Mouse (Mus musculus) neural tube, embryonic 14.5 days (tissue): ENCODE data around the gene Obscn. TPM values are rescaled to one million over a fixed set of nuclear protein-coding genes. Genes with fewer than 3 reads are reported as not detected.
"Not testable (repeated sequence)": the region's sequence is repeated elsewhere in the genome, so short reads cannot be mapped to it uniquely, and the experiment has no call there.

Experiments
- ATAC-seq: fragments of 200-750 bp; cut with Nextera tagmentation; 2 replicates; pipeline ENCODE4 v1.8.0; 2017; ENCODE audit warnings: low read depth, mild to moderate bottlenecking, moderate TSS enrichment, moderate library complexity
- H3K27ac ChIP-seq: fragments of 300-500 bp; sonication (generic); 2 replicates; pipeline ENCODE4 v1.5.1; 2014; ENCODE audit warnings: low read depth, mild to moderate bottlenecking, control low read depth, low read length, moderate library complexity, mixed read lengths
- H3K27me3 ChIP-seq: fragments of 300-500 bp; sonication (generic); 2 replicates; pipeline ENCODE4 v1.6.1; 2014; ENCODE audit warnings: low read length; ENCODE audit not compliant: control insufficient read depth, insufficient read depth
- H3K36me3 ChIP-seq: fragments of 300-500 bp; sonication (generic); 2 replicates; pipeline ENCODE4 v1.6.1; 2014; ENCODE audit warnings: low read length, mixed read lengths; ENCODE audit not compliant: control insufficient read depth, insufficient read depth
- H3K4me1 ChIP-seq: fragments of 300-500 bp; sonication (generic); 2 replicates; pipeline ENCODE4 v1.6.1; 2014; ENCODE audit warnings: low read length; ENCODE audit not compliant: control insufficient read depth, insufficient read depth
- H3K4me2 ChIP-seq: fragments of 300-500 bp; sonication (generic); 2 replicates; pipeline ENCODE4 v1.6.1; 2014; ENCODE audit warnings: mild to moderate bottlenecking, low read depth, low read length, control low read depth
- H3K4me3 ChIP-seq: fragments of 300-500 bp; sonication (generic); 2 replicates; pipeline ENCODE4 v1.5.1; 2014; ENCODE audit warnings: low read depth, low read length, control low read depth, mixed read lengths
- H3K9ac ChIP-seq: fragments of 300-500 bp; sonication (generic); replicated peaks from 2 replicates; pipeline ENCODE4 v1.6.1; 2014; ENCODE audit warnings: low read depth, mild to moderate bottlenecking, control low read depth, low read length, mixed read lengths
- H3K9me3 ChIP-seq: fragments of 300-500 bp; sonication (generic); 2 replicates; pipeline ENCODE4 v1.6.1; 2016; ENCODE audit warnings: low read length; ENCODE audit not compliant: control insufficient read depth
- WGBS: fragments of 180-500 bp; shearing (Covaris S2); extraction: QIAGEN DNeasy Blood & Tissue Kit; methylation state at CpG from one replicate; pipeline ENCODE4 v1.1.7; 2014; 5-methylcytosine and 5-hydroxymethylcytosine counted together
- polyA plus RNA-seq: library from polyadenylated mRNA; unstranded; fragments of >200 nt; fragmentation: Nextera tagmentation; extraction: Ambion mirVana; gene quantifications from 2 replicates; pipeline ENCODE4 v1.2.1, GENCODE M21; 2014

Gene Obscn
- polyA plus RNA-seq, 1 experiment from 2014 or later: 0.74 TPM

DNA sequence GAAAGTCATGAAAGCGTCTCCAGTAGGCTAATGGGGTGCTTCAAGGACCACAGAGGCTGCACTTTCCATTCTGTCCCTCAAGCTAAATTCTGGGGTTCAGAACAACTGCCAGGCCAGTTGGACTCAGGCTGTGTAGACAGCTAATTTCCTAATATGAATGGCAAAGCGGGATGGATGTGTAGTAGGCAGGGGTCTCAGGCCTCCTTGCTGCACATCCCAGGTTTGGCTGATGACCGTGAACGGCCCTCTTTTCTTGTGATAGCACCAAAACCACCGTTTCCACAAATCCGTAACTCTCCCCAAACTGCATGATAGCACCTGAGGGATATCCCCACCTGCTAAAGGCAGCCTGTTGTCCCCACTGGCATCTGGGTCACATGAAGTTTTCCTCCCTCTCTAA is 177.7 kb downstream of the Obscn start:
- no peak for ATAC-seq
- Histone ChIP-seq H3K4me3 (no peak overlapping the region), H3K9me3 (no peaks in the 10 kb centered on the region), H3K9ac (no peak overlapping the region), H3K4me2 (peak overlapping the region; percentile 14; the same call in 1 of the 2 replicates), H3K4me1 (peaks cover 22% of the 10 kb centered on the region), H3K27ac (no peak overlapping the region), H3K27me3 (no peaks in the 10 kb centered on the region), H3K36me3 (no peaks in the 10 kb centered on the region)
- 80% methylated on average over 6 of the region's 6 CpGs for WGBS

DNA sequence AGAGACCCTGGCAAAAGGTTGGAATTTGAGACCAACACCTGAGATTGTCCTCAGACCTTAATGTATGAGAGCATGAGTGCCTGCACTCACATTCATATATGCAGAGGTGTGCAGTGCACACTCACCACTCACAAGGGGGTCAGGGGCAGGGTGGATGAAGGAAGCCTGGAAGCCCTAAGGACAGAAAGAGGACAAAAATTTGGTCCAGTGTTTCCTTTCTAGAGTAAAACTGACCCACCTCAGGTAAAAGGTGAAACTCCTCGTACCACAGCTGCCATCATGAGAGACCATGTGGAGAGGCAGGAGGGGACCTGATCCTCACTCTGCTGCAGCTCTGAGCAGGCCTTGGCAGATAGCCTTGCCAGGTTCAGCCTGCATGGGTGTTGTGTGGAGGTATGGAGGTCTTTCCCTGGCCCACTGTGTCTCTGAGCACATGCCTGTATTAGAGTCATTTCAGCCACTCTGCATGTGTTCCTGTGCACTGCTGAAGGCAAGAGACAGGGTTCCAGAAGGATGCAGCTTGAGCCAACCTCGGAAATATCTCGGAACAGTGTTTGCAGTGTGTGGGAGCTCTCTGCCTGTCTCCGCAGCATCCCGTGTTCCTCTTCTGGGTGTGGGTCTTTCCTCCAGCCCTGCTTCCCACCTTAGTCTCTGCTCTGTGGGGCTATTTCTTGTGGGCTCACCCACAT is 178.8 kb downstream of the Obscn start:
- ATAC-seq: no peak
- Histone ChIP-seq H3K9ac (peak overlapping the region; percentile 91; the same call in 1 of the 2 replicates), H3K27me3 (no peaks in the 10 kb centered on the region), H3K4me3 (peak overlapping the region; percentile 83), H3K4me2 (peak overlapping the region; percentile 73), H3K4me1 (peaks cover 27% of the 10 kb centered on the region), H3K36me3 (no peaks in the 10 kb centered on the region), H3K9me3 (no peaks in the 10 kb centered on the region), H3K27ac (no peak overlapping the region)
- 81% methylated on average over 5 of the region's 5 CpGs for WGBS

DNA sequence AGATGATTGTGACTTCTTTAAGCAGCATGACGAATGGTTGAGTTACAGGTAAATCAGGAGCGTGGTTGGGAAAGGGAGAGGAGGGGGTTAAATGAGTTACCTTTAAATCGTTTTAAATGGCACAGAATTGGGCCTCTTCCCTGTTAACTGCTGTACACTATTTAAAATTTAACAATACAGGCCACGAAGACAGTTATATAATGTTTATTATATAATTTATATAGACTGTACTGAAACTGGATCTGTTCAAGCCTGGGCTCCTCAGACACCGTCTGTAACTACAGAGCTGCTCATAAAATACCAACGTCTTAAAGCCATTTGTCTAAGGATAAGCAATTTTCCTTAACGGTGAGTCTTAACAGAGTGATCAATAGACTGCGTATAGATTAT is 180.3 kb downstream of the Obscn start:
- WGBS: 20% methylated on average over 8 of the region's 8 CpGs
- Histone ChIP-seq H3K9ac (peak overlapping the region; percentile 91), H3K27me3 (no peaks in the 10 kb centered on the region), H3K9me3 (no peaks in the 10 kb centered on the region), H3K27ac (peak overlapping the region; percentile 100), H3K4me1 (peaks cover 38% of the 10 kb centered on the region), H3K36me3 (no peaks in the 10 kb centered on the region), H3K4me3 (peak overlapping the region; percentile 83), H3K4me2 (peak overlapping the region; percentile 73)
- no peak for ATAC-seq

DNA sequence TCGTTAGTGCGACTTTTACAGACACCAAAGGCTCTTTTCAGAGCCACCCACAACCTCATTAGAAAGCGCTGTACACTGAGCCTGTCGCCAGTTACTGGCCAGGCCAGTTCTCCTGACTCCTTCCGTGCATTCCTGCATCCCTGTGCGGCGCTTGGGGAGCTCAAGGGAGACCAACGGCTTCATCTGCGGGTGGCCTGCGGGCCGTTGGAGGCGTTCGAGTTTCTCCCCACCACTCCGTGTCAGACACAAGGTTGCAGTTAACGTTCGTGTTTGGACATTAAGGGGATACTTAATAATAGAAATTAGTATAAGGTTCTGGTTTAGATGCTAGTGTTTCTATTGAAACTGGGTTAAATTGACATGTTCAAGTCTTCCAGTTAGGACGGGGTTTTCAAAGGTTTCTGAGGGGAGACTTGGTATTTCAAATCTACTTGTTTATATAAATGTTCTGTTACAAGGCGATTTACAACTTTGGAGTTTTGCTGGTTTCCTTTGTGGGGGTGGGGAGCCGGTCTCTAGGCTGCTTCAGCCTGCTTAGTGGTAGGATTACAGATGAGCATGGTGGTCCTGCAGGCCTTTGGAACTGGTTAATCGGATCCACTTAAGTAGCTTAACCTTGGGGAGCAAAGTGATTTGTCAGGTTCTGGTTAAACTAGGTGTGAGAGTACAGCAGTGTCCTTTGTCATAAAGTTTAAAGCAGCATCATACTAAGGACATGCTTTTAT is 180.9 kb downstream of the Obscn start:
- no peaks in the 10 kb centered on the region for H3K9me3 ChIP-seq
- H3K4me2 ChIP-seq: peak overlapping the region; percentile 73
- H3K9ac ChIP-seq: peak overlapping the region; percentile 91
- peak overlapping the region; percentile 100 for H3K27ac ChIP-seq
- H3K27me3 ChIP-seq: no peaks in the 10 kb centered on the region
- WGBS: under 1% methylated on average over 20 of the region's 20 CpGs
- H3K4me3 ChIP-seq: peak overlapping the region; percentile 83
- H3K36me3 ChIP-seq: no peaks in the 10 kb centered on the region
- H3K4me1 ChIP-seq: peaks cover 40% of the 10 kb centered on the region
- no peak for ATAC-seq

DNA sequence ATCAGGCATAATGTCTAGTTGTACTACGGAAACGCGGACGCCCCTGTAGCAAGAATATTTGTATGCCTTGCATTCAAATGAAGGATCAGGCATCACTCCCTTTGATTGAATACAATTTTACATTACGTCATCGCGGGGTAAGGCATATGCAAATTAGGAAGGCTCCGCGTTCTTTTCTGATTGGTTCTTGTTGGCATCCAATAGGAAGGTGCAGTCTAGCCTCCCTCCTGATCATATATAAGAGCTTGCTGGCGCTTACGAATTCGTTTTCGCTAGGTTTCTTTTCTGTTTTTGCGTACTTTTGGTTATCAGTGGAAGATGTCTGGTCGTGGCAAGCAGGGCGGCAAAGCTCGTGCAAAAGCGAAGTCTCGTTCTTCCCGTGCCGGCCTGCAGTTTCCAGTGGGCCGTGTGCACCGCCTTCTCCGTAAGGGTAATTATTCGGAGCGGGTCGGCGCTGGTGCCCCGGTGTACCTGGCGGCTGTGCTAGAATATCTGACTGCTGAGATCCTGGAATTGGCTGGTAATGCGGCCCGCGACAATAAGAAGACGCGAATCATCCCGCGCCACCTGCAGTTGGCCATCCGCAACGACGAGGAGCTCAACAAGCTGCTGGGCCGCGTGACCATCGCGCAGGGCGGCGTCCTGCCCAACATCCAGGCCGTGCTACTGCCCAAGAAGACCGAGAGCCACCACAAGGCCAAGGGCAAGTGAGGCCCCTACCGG is 181.6 kb downstream of the Obscn start, which contains the start of the genes Hist3h2a and Trim17:
TSS of gene Hist3h2a (plus strand) at position 266 of the 723 bp plus-strand sequence.
TSS of gene Trim17 (plus strand) at position 266 of the 723 bp plus-strand sequence.
- Histone ChIP-seq H3K36me3 (no peaks in the 10 kb centered on the region), H3K27me3 (no peaks in the 10 kb centered on the region), H3K4me3 (peak within 1 kb of the TSS; percentile 83), H3K27ac (peak within 1 kb of the TSS; percentile 100), H3K4me2 (peak within 1 kb of the TSS; percentile 84), H3K4me1 (peaks cover 38% of the 10 kb centered on the region), H3K9ac (peak within 1 kb of the TSS; percentile 96), H3K9me3 (no peaks in the 10 kb centered on the region)
- WGBS: under 1% methylated on average over 49 of the region's 49 CpGs
- peak; percentile 90 for ATAC-seq

DNA sequence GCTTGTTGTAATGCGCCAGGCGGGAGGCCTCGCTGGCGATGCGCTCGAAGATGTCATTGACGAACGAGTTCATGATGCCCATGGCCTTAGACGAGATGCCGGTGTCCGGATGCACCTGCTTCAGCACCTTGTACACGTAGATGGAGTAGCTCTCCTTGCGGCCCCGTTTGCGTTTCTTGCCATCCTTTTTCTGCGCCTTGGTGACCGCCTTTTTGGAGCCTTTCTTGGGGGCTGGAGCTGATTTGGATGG is 182.1 kb downstream of the Obscn start:
- 0% methylated on average over 17 of the region's 17 CpGs for WGBS
- peak overlapping the region; percentile 84 for H3K4me2 ChIP-seq
- H3K4me1 ChIP-seq: peaks cover 34% of the 10 kb centered on the region
- peak overlapping the region; percentile 96 for H3K9ac ChIP-seq
- H3K27me3 ChIP-seq, H3K36me3 ChIP-seq, H3K9me3 ChIP-seq: not testable (repeated sequence)
- ATAC-seq: peak; percentile 31
- H3K4me3 ChIP-seq: peak overlapping the region; percentile 83
- H3K27ac ChIP-seq: peak overlapping the region; percentile 100

DNA sequence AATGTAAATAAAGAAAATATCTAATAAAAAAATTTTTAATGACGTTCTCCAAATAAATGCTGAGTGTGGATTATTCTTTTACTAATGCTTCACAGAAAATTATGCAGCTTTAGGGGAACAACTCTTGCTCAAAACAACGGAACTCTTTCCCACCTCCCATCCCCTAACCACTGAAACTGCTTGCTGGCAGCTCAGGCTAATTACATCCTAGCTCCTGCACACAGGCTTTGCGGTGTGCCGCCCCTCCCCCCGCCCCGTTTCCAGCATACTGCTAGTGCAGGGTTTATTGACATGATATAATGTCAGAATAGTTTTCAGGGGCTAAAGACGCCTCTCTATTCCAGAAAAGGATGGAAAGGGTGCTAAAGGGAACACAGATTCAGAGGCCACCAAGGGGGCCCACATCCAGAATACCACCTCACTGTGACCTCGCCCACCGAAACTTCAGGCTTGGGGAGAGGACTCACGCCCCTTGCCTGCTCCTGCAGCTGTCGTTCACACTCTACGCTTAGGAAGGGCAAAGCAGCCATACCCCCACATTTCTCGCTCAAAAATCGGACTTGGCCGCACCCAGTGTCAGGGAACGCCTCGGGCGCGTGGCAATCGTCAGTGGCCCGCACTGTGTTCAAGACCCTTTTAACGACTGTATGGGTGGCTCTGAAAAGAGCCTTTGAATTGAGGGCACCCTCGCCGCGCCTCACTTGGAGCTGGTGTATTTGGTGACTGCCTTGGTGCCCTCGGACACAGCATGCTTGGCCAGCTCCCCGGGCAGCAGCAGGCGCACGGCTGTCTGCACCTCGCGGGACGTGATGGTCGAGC is 182.6 kb downstream of the Obscn start:
- no peak; the same call in 1 of the 2 replicates for ATAC-seq
- Histone ChIP-seq H3K36me3 (no peaks in the 10 kb centered on the region), H3K4me3 (peak overlapping the region; percentile 83), H3K9ac (peak overlapping the region; percentile 96), H3K9me3 (no peaks in the 10 kb centered on the region), H3K4me1 (peaks cover 34% of the 10 kb centered on the region), H3K4me2 (peak overlapping the region; percentile 84), H3K27ac (peak overlapping the region; percentile 100), H3K27me3 (no peaks in the 10 kb centered on the region)
- WGBS: under 1% methylated on average over 33 of the region's 33 CpGs

DNA sequence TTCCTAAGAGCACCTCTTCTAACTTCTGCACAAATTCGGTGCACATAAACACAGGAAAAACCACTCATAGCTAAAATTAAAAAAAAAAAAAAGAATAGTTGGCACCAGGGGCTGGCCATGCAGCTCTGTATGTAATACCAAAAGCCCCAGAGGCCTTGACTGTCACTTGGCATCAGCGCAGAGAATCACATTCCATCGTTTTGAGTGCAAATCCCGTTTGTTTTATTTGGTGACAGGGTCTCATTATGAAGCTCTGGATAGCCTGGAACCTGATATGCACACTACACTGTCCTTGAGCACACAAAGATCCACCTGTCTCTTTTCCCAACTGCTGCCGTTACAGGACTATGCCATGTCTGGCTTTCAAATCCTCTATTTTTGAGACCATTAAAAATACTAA is 185.0 kb downstream of the Obscn start:
- Histone ChIP-seq H3K27me3 (no peaks in the 10 kb centered on the region), H3K27ac (peak overlapping the region; percentile 95), H3K4me3 (no peak overlapping the region; the same call in 1 of the 2 replicates), H3K9me3 (no peaks in the 10 kb centered on the region), H3K4me2 (peak overlapping the region; percentile 45; the same call in 1 of the 2 replicates), H3K36me3 (no peaks in the 10 kb centered on the region), H3K4me1 (peaks cover 18% of the 10 kb centered on the region), H3K9ac (peak overlapping the region; percentile 78)
- WGBS: 59% methylated on average over 5 of the region's 5 CpGs
- no peak for ATAC-seq
